Mouse (Mus musculus): ENCODE measurements around the gene Rab3b. TPM values are rescaled to one million over a fixed set of nuclear protein-coding genes. Genes with fewer than 3 reads are reported as not detected.

Rab3b gene
- total and polyA plus RNA-seq, 3 experiments, result 0.11 TPM; not detected in 2

- Histone ChIP-seq H3K4me1 (ENCODE audit: control insufficient read depth in 1 of 2, insufficient read depth in 2 of 2, low read length in 2 of 2) (peaks cover 9 to 15% of the 10 kb centered on the region in 2 experiments), H3K9me3 (replicated peaks; ENCODE audit: insufficient read depth, low read length) (no peaks in the 10 kb centered on the region), H3K27me3 (ENCODE audit: control insufficient read depth in 1 of 2, insufficient read depth in 2 of 2, low read length in 2 of 2) (no peaks in the 10 kb centered on the region; a peak in 1 of 4 replicates), H3K9ac (ENCODE audit: control insufficient read depth, low read depth, low read length, poor library complexity, severe bottlenecking) (no peak overlapping the region), H3K36me3 (ENCODE audit: control insufficient read depth in 1 of 2, insufficient read depth in 2 of 2, low read length in 2 of 2) (peaks cover 0 to 13% of the 10 kb centered on the region in 2 experiments; a peak in 2 of 4 replicates), H3K79me2 (ENCODE audit: control insufficient read depth, insufficient read depth, low read length, poor library complexity) (no peaks in the 10 kb centered on the region), H3K27ac (ENCODE audit: control insufficient read depth, low read depth, low read length) (no peak overlapping the region), H3K4me3 (ENCODE audit: control insufficient read depth in 1 of 2, insufficient read depth in 1 of 2, low read depth in 2 of 2, low read length in 2 of 2) (no peak overlapping the region)
- no peak for TF ChIP-seq UBTF (IDR thresholded peaks at IDR 0.05; ENCODE audit: borderline replicate concordance, insufficient read depth, low read depth, low read length)
- TF ChIP-seq POLR2A (IDR thresholded peaks at IDR 0.05; ENCODE audit: control insufficient read depth in 1 of 2, insufficient read depth in 1 of 2, low read depth in 1 of 2, low read length in 2 of 2, poor library complexity in 1 of 2), result no peak
- no peak for DNase-seq (ENCODE audit: low read depth, low spot score)
These were observed 84.2 kb downstream of the Rab3b start for GRCm38 (mm10) chr4:108963017-108963416.

GRCm38 (mm10) chr4:108969517-108969916 is 90.7 kb downstream of the Rab3b start:
- no peak for DNase-seq (ENCODE audit: low read depth, low spot score)

GRCm38 (mm10) chr4:108971054-108971453 is 92.2 kb downstream of the Rab3b start:
- peaks cover 0 to 3% of the 10 kb centered on the region in 2 experiments; a peak in 2 of 4 replicates for H3K27me3 ChIP-seq (ENCODE audit: control insufficient read depth in 1 of 2, insufficient read depth in 2 of 2, low read length in 2 of 2)
- H3K36me3 ChIP-seq (ENCODE audit: control insufficient read depth in 1 of 2, insufficient read depth in 2 of 2, low read length in 2 of 2), result no peaks in the 10 kb centered on the region
- no peak overlapping the region for H3K9ac ChIP-seq (ENCODE audit: control insufficient read depth, low read depth, low read length, poor library complexity, severe bottlenecking)
- no peak for DNase-seq (ENCODE audit: low read depth, low spot score)
- H3K9me3 ChIP-seq (replicated peaks; ENCODE audit: insufficient read depth, low read length), result no peaks in the 10 kb centered on the region
- H3K4me1 ChIP-seq (ENCODE audit: control insufficient read depth in 1 of 2, insufficient read depth in 2 of 2, low read length in 2 of 2), result 0 out of 4 replicates have a peak, but pooled peaks cover 0 to 2% of the 10 kb centered on the region in 2 experiments
- H3K79me2 ChIP-seq (ENCODE audit: control insufficient read depth, insufficient read depth, low read length, poor library complexity), result no peaks in the 10 kb centered on the region
- TF ChIP-seq ZMIZ1 (IDR thresholded peaks at IDR 0.05; ENCODE audit: low read depth, low read length) (no peak), SIN3A (IDR thresholded peaks at IDR 0.05; ENCODE audit: low read length) (no peak), ZNF384 (IDR thresholded peaks at IDR 0.05; ENCODE audit: low read depth, low read length) (no peak), MAFK (IDR thresholded peaks at IDR 0.05; ENCODE audit: borderline replicate concordance, low read depth, low read length) (no peak)
- H3K4me3 ChIP-seq (ENCODE audit: control insufficient read depth in 1 of 2, insufficient read depth in 1 of 2, low read depth in 2 of 2, low read length in 2 of 2), result no peak overlapping the region
- H3K27ac ChIP-seq (ENCODE audit: control insufficient read depth, low read depth, low read length), result no peak overlapping the region

More at GRCm38 (mm10) chr4:108969517-108969916, 90.7 kb downstream of the Rab3b start:
- Histone ChIP-seq H3K4me1 (ENCODE audit: control insufficient read depth in 1 of 2, insufficient read depth in 2 of 2, low read length in 2 of 2) (0 out of 4 replicates have a peak, but pooled peaks cover 0 to 2% of the 10 kb centered on the region in 2 experiments), H3K4me3 (ENCODE audit: control insufficient read depth in 1 of 2, insufficient read depth in 1 of 2, low read depth in 2 of 2, low read length in 2 of 2) (no peak overlapping the region), H3K27me3 (ENCODE audit: control insufficient read depth in 1 of 2, insufficient read depth in 2 of 2, low read length in 2 of 2) (peaks cover 0 to 3% of the 10 kb centered on the region in 2 experiments; a peak in 2 of 4 replicates), H3K9me3 (replicated peaks; ENCODE audit: insufficient read depth, low read length) (no peaks in the 10 kb centered on the region), H3K9ac (ENCODE audit: control insufficient read depth, low read depth, low read length, poor library complexity, severe bottlenecking) (no peak overlapping the region), H3K36me3 (ENCODE audit: control insufficient read depth in 1 of 2, insufficient read depth in 2 of 2, low read length in 2 of 2) (no peaks in the 10 kb centered on the region), H3K79me2 (ENCODE audit: control insufficient read depth, insufficient read depth, low read length, poor library complexity) (no peaks in the 10 kb centered on the region), H3K27ac (ENCODE audit: control insufficient read depth, low read depth, low read length) (no peak overlapping the region)
- no peak for TF ChIP-seq POLR2AphosphoS2 (IDR thresholded peaks at IDR 0.05; ENCODE audit: low read length)
- peak; percentile 23; the same call in 1 of the 2 replicates for TF ChIP-seq TCF12 (IDR thresholded peaks at IDR 0.05; ENCODE audit: low read depth, low read length)
- peak; percentile 22; the same call in 1 of the 2 replicates for TF ChIP-seq ETS1 (IDR thresholded peaks at IDR 0.05; ENCODE audit: low read depth, low read length)
- no peak for TF ChIP-seq POLR2AphosphoS5 (IDR thresholded peaks at IDR 0.05; ENCODE audit: borderline replicate concordance, low read depth, low read length)
- TF ChIP-seq NRF1 (IDR thresholded peaks at IDR 0.05; ENCODE audit: insufficient read depth, low read depth, low read length, poor library complexity, severe bottlenecking), result no peak
- no peak for TF ChIP-seq TBP (IDR thresholded peaks at IDR 0.05; ENCODE audit: low read depth, low read length)
- no peak for TF ChIP-seq MAZ (IDR thresholded peaks at IDR 0.05; ENCODE audit: low read depth, low read length)
- TF ChIP-seq ELF1 (IDR thresholded peaks at IDR 0.05; ENCODE audit: low read depth, low read length), result no peak

All from MEL (cell line).